Mouse (Mus musculus): ENCODE results near the gene Fam107a.

Gene Fam107a

DNA sequence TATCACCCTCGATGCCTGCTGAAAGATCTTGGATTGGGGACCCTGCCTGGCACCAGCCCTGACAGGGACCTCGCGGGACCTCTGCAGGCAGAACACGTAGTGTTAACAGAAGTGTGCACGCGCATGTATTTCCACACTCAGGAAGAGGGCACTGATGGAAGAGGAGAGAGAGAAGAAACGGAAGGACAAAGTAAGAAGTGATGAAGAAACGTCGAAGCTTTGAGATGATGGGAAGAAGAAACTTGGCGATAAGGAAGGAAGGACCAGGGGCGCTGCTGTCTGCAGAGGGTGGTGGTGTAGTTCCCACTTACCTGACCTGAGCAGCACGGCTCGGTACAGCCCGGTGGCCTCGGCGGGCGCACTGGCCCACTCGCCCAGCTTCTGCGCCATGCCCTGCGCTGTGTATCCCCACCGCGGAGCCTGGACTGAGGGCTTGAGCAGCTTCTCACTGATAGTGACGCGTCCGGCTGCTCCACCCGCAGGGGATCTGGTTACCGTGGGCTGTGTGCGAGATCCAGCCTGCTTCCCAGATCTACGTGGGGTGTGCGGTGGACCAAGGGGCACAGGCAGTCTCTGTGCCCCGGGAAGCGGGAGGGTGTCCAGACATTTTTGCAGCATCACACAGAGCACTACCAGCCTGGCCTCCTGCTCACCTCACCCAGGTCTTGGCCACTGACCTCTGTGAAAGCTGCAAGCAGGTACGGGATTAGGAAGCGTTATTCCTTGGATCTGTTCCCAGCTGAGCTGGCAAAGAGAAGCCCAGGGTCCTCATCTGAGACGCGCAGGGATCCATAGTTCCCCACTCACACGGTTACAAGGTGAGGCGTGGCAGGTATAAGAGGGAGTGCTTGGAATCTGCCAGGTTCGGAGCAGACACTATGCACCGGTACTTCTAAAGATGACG lies at the start of gene Fam107a:
Gene Fam107a, minus strand, starts transcription at position 830 of the 904 bp plus-strand sequence.
- DNase-seq (ENCODE audit: low read depth, low spot score), result no peak

DNA sequence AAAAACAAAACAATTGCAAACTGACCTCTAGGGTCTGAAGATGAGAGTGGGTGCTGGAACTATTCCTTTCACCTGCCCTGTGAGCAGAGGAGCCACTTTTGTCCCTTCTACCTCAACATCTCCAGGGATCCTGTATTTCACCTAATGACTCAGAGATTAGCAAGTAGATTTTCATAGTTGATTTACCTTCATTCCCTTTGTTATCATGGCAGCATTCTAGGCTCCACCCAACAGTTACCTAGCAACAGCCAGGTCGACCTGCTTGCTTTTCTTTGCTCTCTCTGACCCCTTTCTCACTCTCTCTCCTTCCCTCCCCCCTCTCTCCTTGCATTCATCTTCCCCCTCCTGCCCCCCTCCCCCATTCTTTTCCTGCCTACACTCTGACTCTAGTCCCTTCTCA lies 49.3 kb upstream of the Fam107a start:
- no peak for DNase-seq (ENCODE audit: low read depth, low spot score)

DNA sequence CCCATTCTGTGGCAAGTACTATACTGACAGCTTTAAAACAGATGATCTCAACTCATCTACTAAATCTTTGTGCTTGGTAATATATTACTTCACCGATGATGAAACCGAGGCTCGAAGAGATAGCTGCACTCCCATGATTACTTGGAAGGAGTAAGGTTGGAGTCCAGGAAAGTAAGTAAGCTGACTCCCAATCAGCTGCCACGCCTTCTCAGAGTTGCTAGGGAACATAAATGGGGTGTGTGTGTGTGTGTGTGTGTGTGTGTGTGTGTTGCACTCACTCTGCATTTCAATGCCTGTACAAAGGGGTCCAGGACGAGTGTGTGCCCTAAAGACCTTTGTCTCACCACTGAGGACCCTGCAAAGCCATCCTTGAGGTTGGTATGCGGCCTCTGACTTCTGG lies 48.0 kb upstream of the Fam107a start:
- no peak for DNase-seq (ENCODE audit: low read depth, low spot score)

DNA sequence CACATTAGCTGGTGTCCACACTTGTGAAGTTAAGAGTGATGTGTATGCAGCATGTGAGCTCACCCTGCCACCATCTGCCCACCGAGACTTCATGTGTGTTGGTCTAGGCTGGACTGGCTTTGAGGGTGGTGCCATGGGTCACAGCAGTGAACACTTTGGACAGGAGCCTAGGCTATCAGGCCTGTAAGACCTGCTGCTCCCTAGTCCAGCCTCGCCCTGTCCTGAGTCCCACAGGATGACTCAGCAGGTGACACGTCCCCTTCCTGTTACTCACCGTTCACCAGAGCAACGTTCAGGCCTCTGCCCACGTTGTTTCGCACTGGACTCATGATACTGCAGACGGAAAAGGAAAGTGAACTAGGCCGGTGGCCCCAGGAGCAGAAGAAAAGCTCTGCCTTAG lies 39.0 kb upstream of the Fam107a start:
- DNase-seq (ENCODE audit: low read depth, low spot score), result no peak

DNA sequence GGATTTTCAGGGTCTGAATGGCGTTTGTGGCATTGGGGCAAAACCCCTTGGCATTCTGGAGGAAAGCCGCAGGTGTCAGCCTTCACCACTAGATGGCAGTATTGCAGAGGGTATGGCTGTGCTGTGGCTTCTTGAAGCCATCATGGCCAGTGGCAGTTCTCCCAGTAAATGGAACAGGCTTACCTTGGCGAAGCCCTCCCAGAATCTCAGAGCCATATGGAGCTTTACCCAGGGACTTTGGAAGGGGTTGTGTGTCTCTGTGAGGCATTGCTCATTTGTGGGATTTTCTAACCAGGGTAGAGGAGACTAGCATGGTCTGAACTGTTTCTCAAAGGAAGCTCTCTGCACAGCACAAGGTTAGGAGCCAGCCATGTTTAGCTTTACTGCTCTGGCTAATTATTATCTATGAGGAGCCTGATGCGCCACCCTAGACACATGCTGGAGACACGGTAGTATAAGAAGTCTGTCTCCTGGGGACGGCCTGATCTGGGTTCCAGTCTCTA lies 38.2 kb upstream of the Fam107a start:
- peak; percentile 87 for DNase-seq (ENCODE audit: low read depth, low spot score)

- DNase-seq (ENCODE audit: low read depth, low spot score), result no peak
Measured at GRCm38 (mm10) chr14:8348927-8349326, 31.1 kb upstream of the Fam107a start.

- DNase-seq (ENCODE audit: low read depth, low spot score), result peak; percentile 92
Measured at GRCm38 (mm10) chr14:8346255-8346997, 28.6 kb upstream of the Fam107a start.

GRCm38 (mm10) chr14:8345566-8345965 lies 27.7 kb upstream of the Fam107a start:
- DNase-seq (ENCODE audit: low read depth, low spot score), result no peak

DNA sequence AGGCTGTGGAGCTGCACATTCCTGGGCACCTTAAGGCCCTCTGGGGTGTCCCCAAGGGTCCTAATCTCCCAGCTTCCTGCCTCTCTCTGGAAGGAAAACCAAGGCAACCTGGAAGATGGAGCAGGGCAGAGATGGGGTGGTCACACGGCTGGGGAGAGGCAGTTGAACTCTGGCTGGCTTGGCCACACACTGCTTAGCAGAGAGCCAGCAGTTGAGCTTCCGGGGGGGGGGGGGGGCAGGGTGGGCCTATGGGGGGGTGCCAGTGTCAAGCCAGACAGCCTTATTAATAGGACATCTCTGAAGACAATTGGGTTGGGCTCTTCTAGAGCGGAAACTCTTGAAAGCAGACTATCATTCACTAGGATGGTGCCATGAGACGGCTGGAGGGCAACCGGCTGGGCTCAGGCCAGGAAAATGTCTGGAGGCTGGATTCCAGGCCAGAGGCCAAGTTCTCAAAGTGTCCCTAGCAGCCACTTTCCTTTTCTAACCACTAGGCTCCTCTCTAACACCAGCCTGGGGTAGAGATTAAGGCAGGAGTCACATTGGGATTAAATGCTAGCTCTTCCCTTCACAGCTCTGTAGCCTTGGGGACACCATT lies 24.8 kb upstream of the Fam107a start:
- no peak for DNase-seq (ENCODE audit: low read depth, low spot score)

GRCm38 (mm10) chr14:8340226-8340625 lies 22.4 kb upstream of the Fam107a start:
- no peak for DNase-seq (ENCODE audit: low read depth, low spot score)

GRCm38 (mm10) chr14:8335947-8336346 lies 18.1 kb upstream of the Fam107a start:
- peak; percentile 73 for DNase-seq (ENCODE audit: low read depth, low spot score)

DNA sequence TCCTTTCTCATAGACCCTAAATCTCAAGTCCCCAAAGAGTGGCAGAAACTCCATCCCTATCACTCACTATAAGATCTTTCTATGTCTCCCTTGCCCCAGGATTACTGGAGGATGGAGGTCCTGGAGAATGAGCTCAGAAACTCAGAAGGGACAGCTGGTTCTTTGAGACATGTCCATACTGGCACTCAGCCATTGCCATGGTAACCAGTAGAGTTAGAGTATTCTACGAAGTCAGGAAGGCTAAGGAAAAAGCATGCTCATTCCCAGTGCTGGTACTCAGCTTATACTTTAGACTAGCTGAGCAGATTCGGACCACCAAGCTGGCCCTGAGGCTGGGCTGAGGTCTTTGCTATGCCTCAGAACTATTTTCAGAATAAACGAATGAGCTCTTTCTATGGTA lies 16.7 kb upstream of the Fam107a start:
- no peak for DNase-seq (ENCODE audit: low read depth, low spot score)

DNA sequence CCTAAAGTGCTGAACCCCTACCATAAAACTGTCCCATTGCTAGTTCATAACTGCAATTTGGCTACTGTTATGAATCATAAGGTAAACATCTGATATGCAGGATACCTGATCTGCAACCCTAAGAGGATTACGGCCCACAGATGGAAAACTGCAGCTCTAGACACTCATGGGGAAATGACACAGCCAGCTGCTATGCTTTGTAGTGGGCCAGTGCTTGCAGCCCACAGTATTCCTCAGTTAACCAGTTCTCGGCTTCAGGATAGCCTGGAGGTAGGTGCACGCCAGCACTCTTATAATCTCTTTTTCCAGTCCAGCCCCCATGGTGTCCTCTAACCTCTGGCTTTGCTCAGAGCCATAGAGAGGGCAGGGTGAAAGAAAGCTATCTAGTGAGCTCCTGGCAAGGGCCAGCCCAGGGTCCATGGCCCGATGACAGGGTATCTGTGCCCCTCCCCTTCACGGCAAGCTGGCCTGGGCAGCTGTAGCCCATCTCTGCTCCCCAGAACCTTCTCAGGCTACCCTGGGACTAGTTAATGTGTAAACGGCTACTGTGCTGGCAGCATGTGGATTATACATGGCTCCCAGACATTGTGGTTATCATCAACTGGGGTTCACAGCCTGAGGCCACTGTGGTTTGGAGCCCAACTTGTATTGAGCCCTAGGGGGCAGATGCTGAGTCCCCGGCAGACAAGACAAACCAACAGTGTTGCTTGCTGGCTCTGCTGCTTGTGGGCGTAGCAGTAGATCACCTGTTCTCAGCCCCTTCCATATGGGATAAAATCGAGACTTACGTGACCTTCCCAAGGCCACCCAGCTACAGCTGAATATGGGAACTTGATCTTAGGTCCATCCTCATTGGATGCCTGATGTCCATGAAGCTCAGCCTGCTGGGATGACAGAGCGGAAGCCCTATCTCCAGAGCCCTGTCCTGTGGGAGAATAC lies 14.8 kb upstream of the Fam107a start:
- no peak for DNase-seq (ENCODE audit: low read depth, low spot score)

GRCm38 (mm10) chr14:8331307-8331905 lies 13.6 kb upstream of the Fam107a start:
- no peak for DNase-seq (ENCODE audit: low read depth, low spot score)

DNA sequence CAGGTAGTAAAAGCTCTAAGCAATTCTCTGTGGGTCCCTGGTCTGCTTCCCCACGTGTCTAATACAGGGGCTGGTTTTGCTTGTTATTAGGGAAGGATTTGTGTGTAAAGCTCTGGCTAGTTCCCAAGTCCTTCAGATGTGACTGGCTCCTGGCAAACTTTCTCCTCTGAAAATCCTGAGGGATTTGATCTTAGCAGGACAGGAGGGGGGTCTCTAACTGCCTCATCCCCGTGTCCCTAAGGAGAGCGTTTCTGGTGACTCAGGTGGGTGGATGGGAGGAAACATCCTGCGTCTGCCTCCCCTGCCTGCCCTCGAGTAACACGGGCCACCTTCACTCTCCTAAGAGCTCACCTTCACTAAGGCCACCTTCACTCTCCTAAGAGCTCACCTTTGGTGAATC lies 12.6 kb upstream of the Fam107a start:
- no peak for DNase-seq (ENCODE audit: low read depth, low spot score)

DNA sequence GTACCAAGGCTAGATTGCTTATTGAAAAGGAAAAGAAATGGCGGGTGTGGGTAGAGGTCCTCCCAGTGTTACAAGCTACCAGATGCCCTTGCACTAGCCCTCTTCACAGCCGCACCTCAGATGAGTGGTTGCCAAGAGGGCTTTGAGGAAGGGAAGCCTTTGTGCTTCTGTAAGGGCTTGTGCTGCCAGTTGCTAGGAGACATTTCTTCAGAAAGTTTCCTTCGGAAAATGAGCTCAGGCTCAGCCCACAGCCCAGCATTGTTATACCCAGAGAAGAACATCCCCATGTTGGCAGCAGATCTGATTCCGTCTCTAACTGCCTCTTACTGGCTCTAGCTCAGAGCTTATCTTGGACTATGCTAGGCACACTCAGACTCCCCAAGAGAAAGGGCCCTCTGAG lies 11.7 kb upstream of the Fam107a start:
- no peak for DNase-seq (ENCODE audit: low read depth, low spot score)

GRCm38 (mm10) chr14:8327371-8327770 lies 9.5 kb upstream of the Fam107a start:
- no peak for DNase-seq (ENCODE audit: low read depth, low spot score)

DNA sequence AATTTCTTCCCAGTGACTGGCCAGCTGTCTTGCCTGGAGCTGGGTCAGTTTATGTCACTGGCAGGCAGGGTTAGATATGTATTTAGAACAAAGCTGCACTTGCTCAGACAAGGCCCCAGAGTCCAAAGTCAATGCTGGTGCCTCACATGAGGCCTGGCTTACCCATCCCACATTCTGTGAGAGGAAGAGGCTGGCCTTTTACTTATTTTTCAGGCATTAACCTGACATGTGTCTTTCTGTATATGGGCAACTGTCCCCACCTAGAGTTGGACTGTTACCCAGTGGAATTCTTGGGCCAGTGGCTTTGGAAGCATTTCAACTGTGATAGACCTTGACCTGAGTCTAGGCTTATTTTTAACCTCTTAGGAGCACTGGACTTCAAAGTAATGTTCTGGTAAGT lies 9.1 kb upstream of the Fam107a start:
- no peak for DNase-seq (ENCODE audit: low read depth, low spot score)

DNA sequence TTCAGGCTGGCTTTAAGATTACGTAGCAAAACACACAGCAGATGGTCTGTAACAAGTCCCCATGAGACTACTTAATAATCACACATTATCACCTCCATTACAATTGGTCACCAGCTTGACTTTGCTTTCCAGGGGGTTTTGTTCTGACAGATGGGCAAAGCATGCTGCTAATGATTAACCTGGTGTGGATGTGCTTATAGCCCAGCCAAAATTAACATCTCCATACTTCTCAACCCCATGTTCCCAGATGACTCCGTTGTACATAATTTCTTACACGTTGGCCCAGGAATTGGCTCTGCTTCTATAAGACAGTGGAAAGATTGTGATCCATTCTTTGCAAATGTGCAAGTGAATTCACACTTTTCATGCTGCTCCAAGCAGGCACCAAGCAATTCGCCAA lies 7.9 kb upstream of the Fam107a start:
- DNase-seq (ENCODE audit: low read depth, low spot score), result no peak

- no peak for DNase-seq (ENCODE audit: low read depth, low spot score)
Measured at GRCm38 (mm10) chr14:8320528-8320927, 2.7 kb upstream of the Fam107a start.

Measured in forelimb bud, embryonic 11.5 days (tissue).